Mouse (Mus musculus) embryonic stem cell, embryonic (primary cell): Measurements from ENCODE around the gene Rnf38.

Experiments
- CTCF ChIA-PET, 4 experiments: fragments of 300-600 bp in 2 of 4; fragments of 350-600 bp in 2 of 4; sonication (Branson Sonifier 250); formaldehyde crosslinking; loops; one replicate each; lab custom pipeline; 2022; ENCODE audit warnings: inconsistent platforms in 2 of 4; lab: Charles Lee
- POLR2A ChIA-PET, 4 experiments: fragments of 300-600 bp in 2 of 4; fragments of 350-600 bp in 2 of 4; sonication (Branson Sonifier 250); formaldehyde crosslinking; loops; one replicate each; lab custom pipeline; 2022; ENCODE audit warnings: antibody characterized with exemption in 4 of 4, inconsistent platforms in 1 of 4; lab: Charles Lee

The Rnf38 gene

GRCm38 (mm10) chr4:44167397-44168121 lies 66.0 kb downstream of the Rnf38 start:
- CTCF ChIA-PET: interaction anchor here in 3 of 4 experiments (0.5 to 1.6 kb wide), 15 partner anchors 11 to 422 kb away, joined by 3 to 6 read pairs (median 3); partner anchors contain the start of gene Rnf38 (in 1 of the 3)
- POLR2A ChIA-PET: interaction anchor here in 3 of 4 experiments (0.5 to 2.2 kb wide), 70 partner anchors 8 to 1332 kb away, joined by 3 to 17 read pairs (median 4); partner anchors contain the start of genes Melk (in 2 of the 3), Zcchc7 (in 2 of the 3), Arhgef39 (in 1 of the 3) and Clta (in 1 of the 3)

- POLR2A ChIA-PET: interaction anchor here in 3 of 4 experiments (1.0 to 2.2 kb wide), 11 partner anchors 9 to 596 kb away, joined by 3 to 16 read pairs (median 5); partner anchors contain the start of genes Melk (in 1 of the 3), Rnf38 (in 1 of the 3) and Zcchc7 (in 1 of the 3)
- CTCF ChIA-PET: interaction anchor here in 2 of 4 experiments (0.6 to 1.6 kb wide), 2 partner anchors 102 to 260 kb away, joined by 3 read pairs; no protein-coding TSS in a partner anchor
Observed at GRCm38 (mm10) chr4:44166702-44167396, 66.7 kb downstream of the Rnf38 start.

DNA sequence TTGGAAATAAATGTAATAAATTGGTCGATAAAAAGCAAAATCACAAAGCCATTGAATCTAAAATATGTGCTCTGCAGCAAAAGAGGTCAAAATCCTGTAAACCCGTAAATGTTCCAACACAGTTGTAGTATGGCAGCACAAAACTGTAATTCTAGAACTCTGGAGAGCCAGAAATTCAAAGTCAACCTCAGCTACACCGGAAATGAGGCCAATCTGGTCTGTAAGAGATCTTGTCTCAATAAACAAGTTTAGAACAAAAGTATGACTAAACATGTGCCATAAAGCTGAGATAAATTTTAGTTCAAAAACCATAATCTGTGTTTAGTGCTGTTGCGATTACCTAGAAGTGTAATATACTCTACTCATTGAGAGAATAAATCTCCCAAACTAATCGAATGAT lies 69.0 kb downstream of the Rnf38 start:
- ChIA-PET CTCF (no interaction called here), POLR2A (interaction anchor here in 1 of 4 experiments (0.6 kb wide), 1 partner anchor 243 kb away, joined by 3 read pairs; no protein-coding TSS in a partner anchor)

DNA sequence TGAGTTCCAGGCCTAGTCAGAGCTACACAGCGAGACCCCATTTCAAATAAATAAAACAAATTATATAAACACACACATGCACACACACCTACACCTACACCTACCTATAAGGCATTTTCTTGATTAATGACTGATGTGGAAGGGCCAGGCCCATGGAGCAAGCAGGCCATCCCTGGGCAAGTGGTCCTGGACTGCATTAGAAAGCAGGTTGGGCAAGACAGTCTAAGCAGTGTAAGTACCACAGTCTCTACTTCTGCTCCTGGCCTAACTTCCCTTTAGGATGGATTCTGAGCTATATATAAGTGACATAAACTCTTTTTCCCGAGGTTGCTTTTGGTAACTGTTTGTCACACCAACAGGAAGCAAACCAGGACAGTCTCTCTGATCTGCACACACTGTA lies 70.6 kb downstream of the Rnf38 start:
- ChIA-PET POLR2A (interaction anchor here in 2 of 4 experiments (0.6 to 1.5 kb wide), 3 partner anchors 101 to 138 kb away, joined by 3 to 5 read pairs (median 3); partner anchors contain the start of gene Melk (in 1 of the 2)), CTCF (interaction anchor here in 1 of 4 experiments (1.2 kb wide), 1 partner anchor 10 kb away, joined by 4 read pairs; no protein-coding TSS in a partner anchor)

- ChIA-PET CTCF (no interaction called here), POLR2A (interaction anchor here in 2 of 4 experiments (0.6 to 1.3 kb wide), 3 partner anchors 19 to 25 kb away, joined by 3 to 4 read pairs (median 3); no protein-coding TSS in a partner anchor)
Observed at GRCm38 (mm10) chr4:44160990-44161689, 72.4 kb downstream of the Rnf38 start.

DNA sequence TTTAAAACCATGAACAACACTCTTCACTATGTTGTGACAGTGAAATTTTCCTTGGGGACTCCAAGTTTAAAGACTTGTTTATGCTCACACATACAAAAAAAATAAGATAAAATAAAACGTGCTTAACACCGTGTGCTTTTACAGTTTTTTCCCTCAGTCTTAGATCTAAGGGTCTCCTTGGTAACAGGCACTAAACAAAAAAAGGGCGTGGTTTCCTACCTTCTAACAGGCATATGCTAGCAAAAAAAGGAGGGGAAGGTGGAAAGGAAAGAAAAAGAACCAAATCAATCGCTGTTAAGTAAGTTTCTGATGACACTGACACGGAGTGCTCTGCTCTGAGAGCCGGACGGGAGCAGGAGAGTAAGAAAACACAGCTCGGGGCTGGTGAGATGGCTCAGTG lies 73.8 kb downstream of the Rnf38 start:
- ChIA-PET POLR2A (interaction anchor here in 1 of 4 experiments (2.8 kb wide), 1 partner anchor 8 kb away, joined by 17 read pairs; no protein-coding TSS in a partner anchor), CTCF (interaction anchor here in 2 of 4 experiments (0.6 to 1.0 kb wide), 2 partner anchors 40 to 242 kb away, joined by 3 read pairs; no protein-coding TSS in a partner anchor)

GRCm38 (mm10) chr4:44156481-44156880 lies 77.1 kb downstream of the Rnf38 start:
- ChIA-PET POLR2A (interaction anchor here in 1 of 4 experiments (1.2 kb wide), 1 partner anchor 13 kb away, joined by 4 read pairs; no protein-coding TSS in a partner anchor), CTCF (no interaction called here)

DNA sequence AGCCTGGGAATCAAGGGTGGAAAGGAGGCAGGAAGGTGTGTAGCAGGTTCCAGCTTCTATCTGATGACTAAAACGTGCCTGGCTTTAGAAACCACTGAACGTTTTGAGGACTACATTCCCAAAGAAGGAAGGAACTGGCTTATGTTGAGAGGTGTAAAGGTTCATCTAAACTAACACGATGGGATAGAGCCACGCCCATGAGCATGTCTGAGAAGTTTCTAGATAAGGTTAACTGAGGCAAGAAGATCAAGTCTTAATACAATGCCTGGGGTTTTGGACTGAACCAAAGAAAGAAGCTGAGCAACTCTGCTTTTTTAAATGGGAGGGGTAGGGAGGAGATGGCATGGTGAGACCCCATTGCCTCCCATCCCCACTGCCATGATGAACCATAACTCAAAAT lies 78.7 kb downstream of the Rnf38 start:
- ChIA-PET CTCF (interaction anchor here in 1 of 4 experiments (0.6 kb wide), 1 partner anchor 19 kb away, joined by 3 read pairs; no protein-coding TSS in a partner anchor), POLR2A (interaction anchor here in 1 of 4 experiments (1.1 to 1.7 kb wide), 3 partner anchors 10 to 21 kb away, joined by 3 to 4 read pairs (median 4); no protein-coding TSS in a partner anchor)

- ChIA-PET CTCF (interaction anchor here in 3 of 4 experiments (0.5 to 1.0 kb wide), 3 partner anchors 15 to 234 kb away, joined by 3 to 4 read pairs (median 3); no protein-coding TSS in a partner anchor), POLR2A (interaction anchor here in 1 of 4 experiments (1.2 kb wide), 2 partner anchors 15 to 17 kb away, joined by 3 read pairs; no protein-coding TSS in a partner anchor)
Observed at GRCm38 (mm10) chr4:44152904-44153303, 80.7 kb downstream of the Rnf38 start.

DNA sequence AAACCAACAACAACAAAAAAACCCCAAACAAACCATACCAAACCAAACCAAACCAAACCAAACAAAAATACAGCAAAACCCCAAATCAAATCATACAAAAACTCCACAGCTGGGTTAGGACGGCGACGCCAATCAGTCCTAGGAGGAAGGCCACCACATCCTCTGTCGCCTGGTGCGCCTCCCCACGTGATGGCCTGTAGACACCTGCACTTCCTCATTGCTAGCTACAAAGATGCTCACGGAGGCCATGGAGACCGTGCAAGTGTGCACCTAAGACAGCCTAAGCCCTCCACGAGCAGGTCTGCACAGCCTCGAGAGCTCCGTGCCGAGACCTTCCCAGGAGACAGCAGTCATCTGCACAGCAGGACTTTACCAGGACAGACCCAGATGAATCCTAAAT lies 106.8 kb downstream of the Rnf38 start:
- ChIA-PET POLR2A (interaction anchor here in 1 of 4 experiments (1.3 to 2.8 kb wide), 3 partner anchors 9 to 16 kb away, joined by 4 to 8 read pairs (median 6); no protein-coding TSS in a partner anchor), CTCF (interaction anchor here in 2 of 4 experiments (1.1 to 1.2 kb wide), 2 partner anchors 9 to 220 kb away, joined by 3 read pairs; no protein-coding TSS in a partner anchor)

DNA sequence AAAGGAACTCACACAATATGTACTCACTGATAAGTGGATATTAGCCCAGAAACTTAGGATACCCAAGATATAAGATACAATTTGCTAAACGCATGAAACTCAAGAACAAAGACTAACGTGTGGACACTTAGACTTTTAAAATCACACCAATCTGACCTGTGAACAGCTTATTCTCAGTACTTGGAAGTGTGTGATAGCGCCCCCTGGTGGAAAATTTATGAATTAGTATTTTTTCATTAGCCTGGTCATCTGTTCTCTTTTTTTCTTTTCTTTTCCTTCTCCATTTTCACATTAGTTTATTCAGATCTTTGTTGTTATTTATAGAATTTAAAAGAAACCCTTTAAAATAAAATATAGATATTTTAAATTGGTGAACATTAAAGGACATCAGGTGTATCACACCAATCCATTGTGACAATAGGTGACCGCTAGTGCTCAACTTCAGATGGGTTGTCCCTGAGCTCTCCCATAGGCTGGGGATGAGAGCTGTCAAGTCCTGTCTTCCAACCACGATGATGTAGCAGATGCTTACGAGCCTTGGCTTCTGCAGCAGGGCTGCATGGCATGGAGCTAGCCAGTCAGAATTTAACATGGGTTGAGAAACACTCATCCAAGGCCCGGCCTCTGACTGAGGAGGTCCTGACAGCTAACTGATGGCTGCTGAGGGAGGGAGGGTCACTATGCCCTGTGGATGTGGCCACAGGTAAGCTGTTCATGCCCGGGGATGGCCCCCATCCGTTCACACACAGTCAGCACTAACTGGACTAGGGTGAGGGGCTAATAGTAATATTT lies 114.0 kb downstream of the Rnf38 start:
- ChIA-PET CTCF (interaction anchor here (0.5 to 2.7 kb wide), 44 partner anchors 8 to 688 kb away, joined by 3 to 26 read pairs (median 3); partner anchors contain the start of gene Gne (in 3 of the 4)), POLR2A (interaction anchor here in 3 of 4 experiments (0.6 to 2.2 kb wide), 12 partner anchors 11 to 107 kb away, joined by 3 to 9 read pairs (median 4); no protein-coding TSS in a partner anchor)

GRCm38 (mm10) chr4:44115046-44115445 lies 118.5 kb downstream of the Rnf38 start:
- POLR2A ChIA-PET: interaction anchor here in 2 of 4 experiments (0.8 to 1.6 kb wide), 3 partner anchors 53 kb away, joined by 3 to 5 read pairs (median 3); no protein-coding TSS in a partner anchor
- CTCF ChIA-PET: interaction anchor here in 2 of 4 experiments (1.0 to 1.2 kb wide), 2 partner anchors 10 to 48 kb away, joined by 3 read pairs; no protein-coding TSS in a partner anchor

- ChIA-PET CTCF (interaction anchor here (0.5 to 1.5 kb wide), 9 partner anchors 13 to 612 kb away, joined by 3 to 5 read pairs (median 4); partner anchors contain the start of gene Rnf38 (in 1 of the 4)), POLR2A (interaction anchor here in 3 of 4 experiments (0.6 to 2.0 kb wide), 14 partner anchors 9 to 185 kb away, joined by 3 to 6 read pairs (median 4); no protein-coding TSS in a partner anchor)
Observed at GRCm38 (mm10) chr4:44113393-44114138, 120.0 kb downstream of the Rnf38 start.

- ChIA-PET CTCF (interaction anchor here (0.5 to 1.5 kb wide), 7 partner anchors 12 to 403 kb away, joined by 3 to 8 read pairs (median 4); partner anchors contain the start of genes Olfr71 (in 1 of the 4) and Rnf38 (in 1 of the 4)), POLR2A (interaction anchor here in 3 of 4 experiments (0.5 to 2.0 kb wide), 12 partner anchors 8 to 380 kb away, joined by 3 to 6 read pairs (median 4); no protein-coding TSS in a partner anchor)
Observed at GRCm38 (mm10) chr4:44112741-44113140, 120.8 kb downstream of the Rnf38 start.

DNA sequence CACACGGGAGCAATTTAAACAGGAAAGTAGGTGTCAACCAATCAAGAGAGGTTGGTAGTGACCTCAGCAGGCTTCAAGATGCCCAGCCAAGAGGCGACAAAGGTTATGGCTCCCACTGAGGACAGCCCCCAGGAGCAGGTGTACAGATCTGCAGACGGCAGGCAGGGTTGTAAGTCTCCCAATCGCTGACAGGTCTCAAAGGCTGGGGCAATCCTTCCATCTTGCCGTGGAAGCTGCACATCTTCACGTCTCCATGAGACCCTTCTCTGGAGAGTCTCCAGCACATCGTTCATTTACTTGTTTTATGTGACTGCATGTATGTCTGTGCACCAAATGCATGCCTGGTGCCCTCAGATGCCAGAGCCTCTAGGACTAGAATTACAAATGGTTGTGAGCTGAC lies 122.8 kb downstream of the Rnf38 start:
- CTCF ChIA-PET: interaction anchor here in 1 of 4 experiments (0.9 to 1.0 kb wide), 2 partner anchors 9 to 219 kb away, joined by 3 read pairs; no protein-coding TSS in a partner anchor
- POLR2A ChIA-PET: no interaction called here
